Mouse (Mus musculus) kidney, postnatal 0 days (tissue): ENCODE results near the gene Gm10842. TPM values are rescaled to one million over a fixed set of nuclear protein-coding genes. Genes with fewer than 3 reads are reported as not detected.

Source experiments
- ATAC-seq: fragments of 200-750 bp; cut with Nextera tagmentation; replicated peaks from 2 replicates; pipeline ENCODE4 v1.8.0; 2017; ENCODE audit warnings: low read depth, moderate number of reproducible peaks, moderate TSS enrichment, moderate library complexity; ENCODE audit not compliant: low FRiP score
- DNase-seq: peaks from one replicate; pipeline ENCODE4 v3.0.0-alpha.2; 2016; ENCODE audit warnings: low spot score
- H3K27ac ChIP-seq: fragments of 300-500 bp; sonication (generic); 2 replicates; pipeline ENCODE4 v1.5.1; 2014; ENCODE audit warnings: mild to moderate bottlenecking
- H3K27me3 ChIP-seq: fragments of 300-500 bp; sonication (generic); 2 replicates; pipeline ENCODE4 v1.6.1; 2014; ENCODE audit warnings: low read length, mixed read lengths; ENCODE audit not compliant: insufficient read depth
- H3K36me3 ChIP-seq: fragments of 300-500 bp; sonication (generic); 2 replicates; pipeline ENCODE4 v1.6.1; 2014; ENCODE audit warnings: low read length, mixed read lengths; ENCODE audit not compliant: insufficient read depth
- H3K4me1 ChIP-seq: fragments of 300-500 bp; sonication (generic); replicated peaks from 2 replicates; pipeline ENCODE4 v1.6.1; 2014; ENCODE audit warnings: antibody characterized with exemption, low read length, mixed read lengths; ENCODE audit not compliant: insufficient read depth
- H3K4me2 ChIP-seq: fragments of 300-500 bp; sonication (generic); 2 replicates; pipeline ENCODE4 v1.6.1; 2014; ENCODE audit warnings: mild to moderate bottlenecking, low read length, moderate library complexity, mixed read lengths
- H3K4me3 ChIP-seq: fragments of 300-500 bp; sonication (generic); replicated peaks from 2 replicates; pipeline ENCODE4 v1.5.1; 2014; ENCODE audit warnings: low read depth, low read length
- H3K9ac ChIP-seq: fragments of 300-500 bp; sonication (generic); 2 replicates; pipeline ENCODE4 v1.6.1; 2014; ENCODE audit warnings: low read depth, low read length
- H3K9me3 ChIP-seq: fragments of 300-500 bp; sonication (generic); replicated peaks from 2 replicates; pipeline ENCODE4 v1.6.1; 2016; ENCODE audit warnings: low read length, inconsistent platforms, mixed read lengths
- CTCF ChIP-seq: IDR thresholded peaks from 2 replicates; pipeline ENCODE4 v1.5.1; 2016; ENCODE audit warnings: antibody characterized with exemption, low read depth, mild to moderate bottlenecking, moderate library complexity
- WGBS: fragments of 180-500 bp; shearing (Covaris S2); extraction: QIAGEN DNeasy Blood & Tissue Kit; methylation state at CpG from one replicate; pipeline ENCODE4 v1.1.7; 2014; 5-methylcytosine and 5-hydroxymethylcytosine counted together
- polyA plus RNA-seq: library from polyadenylated mRNA; unstranded; fragments of >200 nt; fragmentation: Nextera tagmentation; extraction: Ambion mirVana; gene quantifications from 2 replicates; pipeline ENCODE4 v1.2.1, GENCODE M21; 2015

Gene Gm10842
- polyA plus RNA-seq, 1 experiment from 2014 or later = not detected

DNA sequence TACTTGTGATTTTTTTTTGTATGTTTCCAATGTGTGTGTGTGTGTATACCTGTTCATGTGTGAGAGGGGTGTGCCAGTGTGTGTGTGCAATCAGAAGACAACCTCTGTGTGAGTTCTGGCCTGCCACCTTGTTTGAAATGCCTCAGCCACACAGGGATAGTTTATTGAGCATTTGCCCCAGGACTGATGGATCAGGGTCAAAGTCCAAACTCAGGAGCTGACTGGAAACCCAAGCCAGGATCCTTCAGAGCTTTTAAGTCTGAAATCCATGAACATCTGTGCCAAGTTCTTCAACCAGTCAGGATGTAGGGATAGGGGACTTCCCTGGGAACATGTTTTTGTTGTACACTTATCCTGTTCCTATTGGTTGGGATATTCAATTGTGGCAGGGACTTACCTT is 11.4 kb downstream of the Gm10842 start:
- Histone ChIP-seq H3K27ac (no peak overlapping the region), H3K27me3 (no peaks in the 10 kb centered on the region), H3K36me3 (no peaks in the 10 kb centered on the region), H3K4me2 (no peak overlapping the region), H3K4me1 (peaks cover 5% of the 10 kb centered on the region; the same call in 1 of the 2 replicates), H3K4me3 (no peak overlapping the region), H3K9me3 (peaks cover 7% of the 10 kb centered on the region; the same call in 1 of the 2 replicates), H3K9ac (no peak overlapping the region)
- DNase-seq (no peak), ATAC-seq (no peak)
- no peak for TF ChIP-seq CTCF

DNA sequence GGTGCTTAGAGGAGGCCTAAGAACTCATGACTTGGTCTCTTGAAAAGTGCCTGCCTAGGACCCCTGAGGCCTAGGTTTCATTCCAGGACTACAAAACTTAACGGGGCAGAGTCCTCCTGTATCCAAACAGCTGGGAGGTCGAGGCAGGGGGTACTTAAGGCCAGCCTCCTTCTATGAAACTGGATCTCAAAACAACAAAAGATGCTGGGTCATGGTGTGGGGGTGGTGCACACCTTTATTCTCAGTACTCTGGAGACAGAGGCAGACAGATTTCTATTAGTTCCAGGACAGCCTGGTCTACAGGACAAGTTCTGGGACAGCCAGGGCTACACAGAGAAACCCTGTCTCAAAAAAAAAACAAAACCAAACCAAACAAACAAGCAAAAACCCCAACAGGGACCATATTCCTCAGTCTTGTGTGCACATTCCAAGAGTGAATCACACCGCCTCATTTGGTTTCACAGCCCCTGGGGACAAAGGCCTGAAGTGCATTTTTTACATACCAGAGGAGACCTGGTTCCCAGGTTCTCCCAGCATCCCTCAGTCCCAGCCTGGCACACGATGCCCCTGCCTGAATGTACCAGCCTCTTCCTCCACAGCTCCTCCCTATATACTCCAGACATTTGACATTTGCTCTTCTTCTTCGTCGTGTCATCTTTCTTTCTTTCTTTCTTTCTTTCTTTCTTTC is 13.1 kb downstream of the Gm10842 start:
- Histone ChIP-seq H3K9ac (no peak overlapping the region), H3K4me2 (no peak overlapping the region), H3K27ac (no peak overlapping the region), H3K9me3 (peaks cover 10% of the 10 kb centered on the region; the same call in 1 of the 2 replicates), H3K4me3 (no peak overlapping the region), H3K4me1 (no peaks in the 10 kb centered on the region), H3K36me3 (no peaks in the 10 kb centered on the region), H3K27me3 (no peaks in the 10 kb centered on the region)
- ATAC-seq (no peak), DNase-seq (no peak)
- no peak for TF ChIP-seq CTCF
- WGBS = 48% methylated on average over 6 of the region's 6 CpGs

DNA sequence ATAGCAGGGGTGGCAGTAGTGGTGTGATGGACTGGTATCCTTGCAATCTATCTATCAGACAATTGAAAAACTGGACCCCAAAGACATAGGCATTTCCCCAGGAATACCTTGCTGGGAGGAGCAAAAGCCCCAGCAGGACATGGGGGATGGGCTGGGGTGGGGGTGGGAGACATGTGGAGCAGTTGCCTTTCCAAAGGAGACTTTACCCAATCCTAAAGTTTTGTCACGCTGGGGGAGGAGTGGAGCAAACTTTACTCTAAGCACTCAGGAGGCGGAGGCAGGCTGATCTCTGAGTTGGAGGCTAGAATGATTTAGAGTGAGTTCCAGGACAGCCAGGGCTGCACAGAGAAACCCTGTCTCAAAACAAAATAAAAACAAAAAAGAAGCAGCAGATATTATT is 14.7 kb downstream of the Gm10842 start:
- H3K9ac ChIP-seq = no peak overlapping the region
- ATAC-seq (no peak), DNase-seq (no peak)
- no peaks in the 10 kb centered on the region for H3K4me1 ChIP-seq
- H3K36me3 ChIP-seq = no peaks in the 10 kb centered on the region
- H3K27me3 ChIP-seq = no peaks in the 10 kb centered on the region
- no peak overlapping the region for H3K27ac ChIP-seq
- no peak overlapping the region for H3K4me3 ChIP-seq
- no peak overlapping the region for H3K4me2 ChIP-seq
- peaks cover 19% of the 10 kb centered on the region for H3K9me3 ChIP-seq
- TF ChIP-seq CTCF = no peak
- WGBS = 92% methylated on average over 2 of the region's 2 CpGs

DNA sequence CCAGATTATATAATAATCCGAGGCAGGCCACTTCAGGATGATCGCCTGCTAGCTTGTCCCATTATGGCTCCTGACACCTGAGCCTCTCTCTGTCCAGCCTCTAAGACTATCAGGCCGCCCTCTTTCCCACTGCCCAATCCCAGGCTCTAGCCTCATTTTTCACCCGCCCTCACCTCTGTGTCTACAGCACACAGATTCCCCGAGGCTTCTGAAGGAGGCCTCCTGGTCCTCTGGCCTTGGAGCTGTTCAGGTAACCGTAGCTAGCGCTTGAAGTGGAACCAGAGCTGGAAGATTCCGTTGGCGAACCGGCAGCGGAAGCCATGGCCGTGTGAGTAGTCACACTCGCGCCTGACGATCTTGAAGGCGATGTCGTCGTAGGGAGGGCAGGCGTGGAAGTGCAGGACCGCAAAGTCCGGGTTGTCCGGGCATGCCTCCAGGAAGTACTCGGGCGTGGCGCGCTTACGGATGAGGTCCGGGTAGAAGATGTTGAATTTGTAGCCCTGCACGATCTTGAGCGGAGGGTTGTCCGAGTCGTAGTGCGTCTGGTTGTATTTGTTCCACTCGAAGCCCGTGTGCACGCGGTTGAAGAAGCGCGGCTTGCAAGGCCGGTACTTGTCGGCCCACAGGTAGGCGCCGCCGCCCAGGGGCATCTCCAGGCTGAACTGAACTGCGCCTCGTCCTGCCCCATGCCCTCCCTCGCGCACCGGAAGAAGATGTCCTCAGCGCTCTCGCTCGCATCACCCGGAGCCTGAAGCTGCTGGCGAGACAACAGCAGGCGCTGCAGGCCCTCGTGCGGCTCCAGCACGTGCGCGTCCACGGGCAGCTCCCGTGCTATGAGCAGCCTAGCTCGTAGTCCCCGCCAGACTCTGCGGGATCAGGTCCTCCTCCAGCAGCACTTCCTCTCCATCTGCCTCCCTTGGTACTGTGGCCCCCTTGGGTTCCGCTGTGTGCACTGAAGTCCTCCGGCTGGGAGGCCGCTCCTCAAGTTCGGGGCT is 18.1 kb downstream of the Gm10842 start:
- no peak for TF ChIP-seq CTCF
- DNase-seq (no peak), ATAC-seq (no peak)
- WGBS = 87% methylated on average over 69 of the region's 69 CpGs
- H3K4me3 ChIP-seq = no peak overlapping the region
- H3K27ac ChIP-seq = no peak overlapping the region
- no peak overlapping the region for H3K4me2 ChIP-seq
- H3K27me3 ChIP-seq = no peaks in the 10 kb centered on the region
- no peaks in the 10 kb centered on the region for H3K36me3 ChIP-seq
- H3K4me1 ChIP-seq = no peaks in the 10 kb centered on the region
- peaks cover 19% of the 10 kb centered on the region for H3K9me3 ChIP-seq
- H3K9ac ChIP-seq = no peak overlapping the region

DNA sequence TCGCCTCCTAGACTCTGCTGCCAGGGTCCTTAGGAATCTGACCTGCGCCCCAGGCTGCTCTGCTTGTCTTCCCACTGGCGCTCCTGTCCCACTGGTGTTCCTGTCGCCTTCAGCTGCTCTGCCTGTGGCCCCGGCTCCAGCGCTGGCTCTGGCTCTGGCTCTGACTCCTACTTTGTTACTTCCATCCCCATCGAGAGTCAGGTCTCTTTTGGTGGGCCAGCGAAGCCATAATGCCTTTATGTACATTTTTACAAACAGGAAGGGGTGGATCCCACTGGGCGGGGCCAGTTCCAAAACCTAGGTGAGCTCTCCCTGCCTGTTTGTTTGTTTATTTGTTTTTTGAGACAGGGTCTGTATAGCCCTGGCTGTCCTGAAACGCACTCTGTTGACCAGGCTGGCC is 20.1 kb downstream of the Gm10842 start:
- WGBS = 93% methylated on average over 10 of the region's 10 CpGs
- Histone ChIP-seq H3K4me2 (no peak overlapping the region), H3K4me3 (no peak overlapping the region), H3K9ac (no peak overlapping the region), H3K9me3 (peaks cover 19% of the 10 kb centered on the region), H3K27me3 (no peaks in the 10 kb centered on the region), H3K27ac (no peak overlapping the region), H3K4me1 (no peaks in the 10 kb centered on the region), H3K36me3 (no peaks in the 10 kb centered on the region)
- TF ChIP-seq CTCF = no peak
- no peak for ATAC-seq
- no peak for DNase-seq

DNA sequence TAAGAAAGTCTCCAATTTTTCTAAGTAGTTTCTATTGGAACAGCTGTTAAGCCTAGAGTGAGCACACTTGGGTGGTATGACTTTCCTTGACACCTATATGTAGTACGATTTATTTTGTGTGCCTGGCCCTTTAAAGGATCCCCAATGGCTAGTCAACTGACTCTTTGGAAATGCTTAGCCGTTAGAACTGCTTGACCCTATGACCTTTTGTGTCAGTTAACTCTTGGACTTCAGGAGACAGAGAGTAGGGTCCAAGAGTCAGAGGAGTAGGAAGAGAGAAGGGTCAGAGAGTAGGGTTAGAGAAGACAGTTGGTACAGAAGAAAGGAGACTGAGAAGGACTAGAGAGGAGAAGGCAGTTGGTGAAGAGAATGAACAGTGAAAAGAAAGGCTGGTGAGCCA is 31.8 kb downstream of the Gm10842 start, which contains the start of gene Tlk2:
Gene Tlk2, plus strand, starts transcription at position 292 of the 400 bp plus-strand sequence.
- ATAC-seq (no peak), DNase-seq (no peak)
- Histone ChIP-seq H3K4me3 (peak within 1 kb of the TSS; percentile 96), H3K4me2 (peak within 1 kb of the TSS; percentile 90), H3K4me1 (peaks cover 9% of the 10 kb centered on the region), H3K27me3 (no peaks in the 10 kb centered on the region), H3K27ac (peak within 1 kb of the TSS; percentile 98; the same call in 1 of the 2 replicates), H3K36me3 (no peaks in the 10 kb centered on the region), H3K9ac (no peak within 1 kb of the TSS), H3K9me3 (no peaks in the 10 kb centered on the region)
- 35% methylated on average over 2 of the region's 2 CpGs for WGBS
- TF ChIP-seq CTCF = no peak
